Mouse (Mus musculus) myocyte (in vitro differentiated cells): ENCODE measurements at regions not wholly inside any gene's neighbourhood (a gene's known extent, or its start where the extent isn't known, plus 50 kb on each side); places are given as distances from the start of the nearest gene placed in this dataset.

ENCODE experiments used
- CEBPB ChIP-seq: IDR thresholded peaks from 2 replicates; pipeline ENCODE4 v1.6.1; 2011; ENCODE audit warnings: mild to moderate bottlenecking, moderate library complexity; ENCODE audit not compliant: poor library complexity, insufficient read depth, severe bottlenecking
- E2F4 ChIP-seq: IDR thresholded peaks from one replicate; pipeline ENCODE4 v1.6.1; 2011; ENCODE audit warnings: mild to moderate bottlenecking, control low read depth, moderate library complexity; ENCODE audit not compliant: insufficient read depth
- POLR2A ChIP-seq: IDR thresholded peaks from one replicate; pipeline ENCODE4 v1.6.1; 2011; ENCODE audit warnings: low read depth, mild to moderate bottlenecking, control low read depth, moderate library complexity; ENCODE audit not compliant: insufficient read length
- POLR2AphosphoS2 ChIP-seq: IDR thresholded peaks from one replicate; pipeline ENCODE4 v1.6.1; 2011; ENCODE audit warnings: low read depth, control low read depth; ENCODE audit not compliant: insufficient read length

- TF ChIP-seq POLR2A (no peak), E2F4 (no peak), POLR2AphosphoS2 (no peak), CEBPB (no peak)
Measured at GRCm38 (mm10) chr2:116974152-116974551, 95.7 kb downstream of the Tmco5 start.
